Mouse (Mus musculus): ENCODE measurements around the gene Mmrn1. TPM values are rescaled to one million over a fixed set of nuclear protein-coding genes. Genes with fewer than 3 reads are reported as not detected.

Gene Mmrn1
- polyA plus RNA-seq, 1 experiment, result 4.0 TPM

DNA sequence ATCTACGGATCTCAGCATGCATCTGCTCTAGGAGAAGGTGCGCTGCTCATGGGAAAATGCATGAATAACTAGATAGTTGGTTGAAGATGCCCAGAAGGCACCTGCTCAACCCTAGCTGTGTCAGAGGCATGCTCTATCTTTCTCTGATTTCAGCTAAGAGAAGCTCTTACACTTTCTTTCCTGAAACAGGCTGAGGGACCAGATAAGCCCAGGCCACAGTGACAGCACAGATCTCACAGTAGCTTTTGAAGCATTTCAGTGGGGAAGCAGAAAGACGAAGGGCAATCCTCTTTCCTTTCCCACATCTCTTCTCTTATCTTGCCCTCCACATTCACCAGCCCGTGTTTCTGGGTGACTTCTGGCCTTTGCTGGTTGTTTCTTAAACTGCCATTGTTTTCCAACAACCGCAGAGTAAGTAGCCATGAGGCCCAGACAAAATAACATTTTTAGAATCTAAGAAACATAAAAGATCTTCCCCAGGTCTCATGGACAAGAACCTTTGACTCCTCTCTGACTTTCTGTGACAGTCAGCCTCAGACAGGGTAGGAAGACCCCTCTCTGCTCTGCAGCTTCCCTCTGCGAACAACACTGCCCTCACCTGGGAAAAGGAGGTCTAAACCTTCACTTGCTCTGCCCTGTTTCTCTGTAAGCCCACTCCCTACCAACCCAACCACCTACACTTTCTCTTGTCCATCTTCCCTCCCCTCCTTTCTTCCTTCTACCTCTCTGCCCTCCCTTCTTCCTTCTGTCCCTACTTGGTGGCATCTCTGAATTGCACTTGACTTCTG, 76.4 kb downstream of the Mmrn1 start:
- H3K4me3 ChIP-seq (replicated peaks; ENCODE audit: extremely low read depth, low read depth, low read length), result no peak overlapping the region
- no peaks in the 10 kb centered on the region for H3K4me1 ChIP-seq (ENCODE audit: control insufficient read depth, insufficient read depth, low read length)
- WGBS, result 84% methylated on average over 6 of the region's 6 CpGs
- no peak for DNase-seq
- TF ChIP-seq POLR2A (IDR thresholded peaks at IDR 0.05; ENCODE audit: borderline replicate concordance, extremely low read depth, low read depth, low read length), result no peak

DNA sequence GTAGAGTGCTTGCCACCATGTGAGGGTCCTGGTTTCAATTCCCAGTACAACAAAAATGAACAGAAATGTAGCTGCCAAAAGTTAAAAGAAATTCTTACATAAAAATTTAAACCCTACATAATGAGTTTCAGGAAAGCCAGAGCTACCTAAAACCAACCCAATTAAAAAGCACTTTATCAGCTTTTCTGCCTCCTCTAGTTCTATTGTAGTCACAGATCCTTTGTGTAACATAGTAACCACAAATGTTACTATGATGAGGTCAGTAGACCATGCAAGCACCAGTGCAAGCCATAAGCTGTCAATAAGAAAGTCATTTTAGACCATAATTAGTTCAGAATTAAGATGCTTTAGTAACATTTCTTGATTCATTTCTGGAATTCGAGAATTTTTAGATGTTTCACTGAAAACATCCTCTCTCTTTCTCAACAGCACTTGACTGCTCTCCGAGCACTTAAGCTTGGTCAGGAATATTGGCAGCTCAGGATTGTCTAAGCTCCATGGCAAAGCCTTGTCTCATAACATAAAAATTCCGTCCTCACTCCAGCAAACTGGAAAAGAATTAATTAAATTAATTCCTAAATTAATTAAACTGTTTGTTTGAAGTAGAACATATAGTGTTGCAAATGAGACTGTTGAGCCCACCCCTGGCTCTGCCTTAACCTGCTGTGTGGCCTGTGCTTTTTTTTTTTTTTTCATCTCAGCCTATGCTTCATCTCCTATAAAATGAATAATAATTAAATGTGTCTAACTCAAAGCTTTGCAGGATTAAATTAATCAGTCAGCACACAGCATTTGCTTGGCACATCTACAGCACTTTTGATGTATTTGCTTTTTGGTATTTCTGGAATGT, 79.4 kb downstream of the Mmrn1 start:
- TF ChIP-seq POLR2A (IDR thresholded peaks at IDR 0.05; ENCODE audit: borderline replicate concordance, extremely low read depth, low read depth, low read length) (no peak), CTCF (IDR thresholded peaks at IDR 0.05; ENCODE audit: insufficient read depth, low read length) (no peak)
- no peak overlapping the region for H3K4me3 ChIP-seq (replicated peaks; ENCODE audit: extremely low read depth, low read depth, low read length)
- WGBS, result 60% methylated on average over 3 of the region's 3 CpGs
- no peaks in the 10 kb centered on the region for H3K4me1 ChIP-seq (ENCODE audit: control insufficient read depth, insufficient read depth, low read length)
- no peak for DNase-seq

DNA sequence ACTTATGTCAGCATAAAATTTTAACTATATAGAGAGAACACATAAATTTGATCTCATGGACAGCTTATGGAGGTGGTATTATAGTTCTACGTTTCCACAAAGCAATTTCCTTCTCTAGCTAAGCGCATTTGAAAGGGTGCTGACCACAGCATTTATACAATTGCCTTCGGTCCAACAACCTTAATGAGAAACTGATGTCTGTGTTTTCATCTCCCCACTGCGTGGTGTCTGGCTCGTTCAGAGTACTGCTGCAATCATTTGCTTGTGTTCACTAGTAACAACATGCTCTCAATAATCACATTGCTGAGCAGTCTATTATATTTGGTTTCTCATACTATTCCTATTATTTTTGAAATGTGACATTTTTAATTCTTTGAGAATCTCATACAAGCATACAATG, 89.0 kb downstream of the Mmrn1 start:
- Histone ChIP-seq H3K4me3 (replicated peaks; ENCODE audit: extremely low read depth, low read depth, low read length) (no peak overlapping the region), H3K4me1 (ENCODE audit: control insufficient read depth, insufficient read depth, low read length) (no peaks in the 10 kb centered on the region)
- no peak for DNase-seq
- 81% methylated on average over 5 of the region's 5 CpGs for WGBS
- no peak for TF ChIP-seq POLR2A (IDR thresholded peaks at IDR 0.05; ENCODE audit: borderline replicate concordance, extremely low read depth, low read depth, low read length)

DNA sequence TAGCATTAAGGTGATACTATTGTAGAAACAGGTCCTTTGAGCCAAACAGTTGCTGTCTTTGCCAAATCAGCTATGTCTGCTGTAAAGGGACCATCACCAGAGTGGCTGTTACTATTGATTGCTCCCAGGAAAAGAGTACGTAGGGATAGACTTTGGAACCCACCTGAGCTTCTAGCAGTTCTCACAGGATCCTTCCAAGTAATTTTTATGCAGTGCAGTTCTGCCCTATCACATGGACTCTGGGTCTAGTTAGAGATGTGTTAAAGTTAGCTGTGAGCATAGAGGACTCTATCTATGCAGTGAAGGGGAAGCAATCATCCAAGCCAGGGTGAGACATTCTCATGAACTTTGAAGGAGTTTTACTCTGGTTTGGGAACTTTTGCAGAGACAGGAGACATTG, 94.9 kb downstream of the Mmrn1 start:
- TF ChIP-seq CTCF (IDR thresholded peaks at IDR 0.05; ENCODE audit: insufficient read depth, low read length), result no peak
- TF ChIP-seq POLR2A (IDR thresholded peaks at IDR 0.05; ENCODE audit: borderline replicate concordance, extremely low read depth, low read depth, low read length), result no peak
- Histone ChIP-seq H3K4me1 (ENCODE audit: control insufficient read depth, insufficient read depth, low read length) (no peaks in the 10 kb centered on the region), H3K4me3 (replicated peaks; ENCODE audit: extremely low read depth, low read depth, low read length) (no peak overlapping the region)
- WGBS, result 80% methylated on average over 1 of the region's 1 CpGs
- no peak for DNase-seq

DNA sequence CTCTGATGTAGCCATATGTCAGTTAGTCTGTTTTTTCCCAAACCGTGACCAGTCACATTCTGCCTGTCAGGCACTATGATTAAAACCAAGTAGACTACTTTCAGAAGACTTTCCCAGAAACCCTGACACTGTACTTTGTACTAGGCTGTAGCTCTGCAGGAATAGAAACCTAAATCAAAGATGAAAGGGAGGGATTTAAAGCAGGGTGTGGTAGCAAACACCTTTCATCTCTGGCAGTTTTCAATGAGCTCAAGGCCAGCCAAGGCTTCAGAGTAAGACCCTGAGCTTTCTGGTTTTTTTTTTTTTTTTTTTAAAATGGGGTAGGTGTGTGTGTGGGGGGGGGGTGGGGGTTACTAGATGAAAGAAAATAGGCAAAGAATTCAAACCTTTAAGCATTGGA, 96.2 kb downstream of the Mmrn1 start:
- TF ChIP-seq CTCF (IDR thresholded peaks at IDR 0.05; ENCODE audit: insufficient read depth, low read length) (no peak), POLR2A (IDR thresholded peaks at IDR 0.05; ENCODE audit: borderline replicate concordance, extremely low read depth, low read depth, low read length) (no peak)
- 80% methylated on average over 1 of the region's 1 CpGs for WGBS
- no peaks in the 10 kb centered on the region for H3K4me1 ChIP-seq (ENCODE audit: control insufficient read depth, insufficient read depth, low read length)

DNA sequence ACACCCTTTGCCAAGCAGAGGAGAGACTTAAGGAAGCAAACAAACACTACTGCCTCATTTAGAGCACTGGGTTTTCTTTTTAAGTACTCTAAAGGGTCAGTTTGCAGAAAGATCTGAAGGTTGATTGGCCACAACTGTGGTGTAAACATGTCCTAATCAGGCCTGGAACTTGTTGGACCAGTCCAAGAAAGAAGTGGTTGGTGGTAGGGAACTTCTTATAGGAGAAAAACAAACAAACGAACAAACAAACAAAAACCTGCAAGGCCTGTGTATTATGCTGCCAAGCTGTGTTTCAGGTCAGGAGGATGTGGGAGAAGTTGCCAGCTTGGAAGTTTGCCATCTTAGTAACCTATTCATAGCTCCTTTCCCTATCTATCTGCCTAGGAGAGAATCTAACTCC, 108.5 kb downstream of the Mmrn1 start:
- WGBS, result 63% methylated on average over 1 of the region's 1 CpGs
- no peak for DNase-seq
- TF ChIP-seq POLR2A (IDR thresholded peaks at IDR 0.05; ENCODE audit: borderline replicate concordance, extremely low read depth, low read depth, low read length), result no peak
- TF ChIP-seq CTCF (IDR thresholded peaks at IDR 0.05; ENCODE audit: insufficient read depth, low read length), result no peak
- Histone ChIP-seq H3K4me1 (ENCODE audit: control insufficient read depth, insufficient read depth, low read length) (no peaks in the 10 kb centered on the region), H3K4me3 (replicated peaks; ENCODE audit: extremely low read depth, low read depth, low read length) (no peak overlapping the region)

More for the DNA sequence above, 96.2 kb downstream of the Mmrn1 start:
- H3K4me3 ChIP-seq (replicated peaks; ENCODE audit: extremely low read depth, low read depth, low read length), result no peak overlapping the region
- DNase-seq, result no peak

Other genes starting within 250 kb of the Mmrn1 start
- 3.5 and 6.9 TPM in 2 replicates for gene Snca, start 95.1 kb upstream of the Mmrn1 start, polyA plus RNA-seq (2012; rRNA removed)